Mouse (Mus musculus) gonadal fat pad, adult 2 months (tissue): ENCODE results near the gene Frmd3. TPM values are rescaled to one million over a fixed set of nuclear protein-coding genes. Genes with fewer than 3 reads are reported as not detected.
"Not testable (repeated sequence)": the region's sequence is repeated elsewhere in the genome, so short reads cannot be mapped to it uniquely, and the experiment has no call there.

Experiments
- DNase-seq: peaks from one replicate; pipeline ENCODE4 v3.0.0-alpha.2; 2012; ENCODE audit warnings: low read depth
- polyA plus RNA-seq: library from polyadenylated mRNA; depleted of rRNA; stranded (reverse); fragments of >200 nt; gene quantifications from 2 replicates; pipeline ENCODE4 v1.2.3, GENCODE M21; 2012; rRNA removed

Gene Frmd3
- 0.08 TPM in 1 of 2 replicates, not detected in the other for polyA plus RNA-seq

- no peak for DNase-seq
These were observed at the start of gene Frmd3 for GRCm38 (mm10) chr4:74013211-74014047. Frmd3 (plus strand) TSS chr4:74013442.

DNA sequence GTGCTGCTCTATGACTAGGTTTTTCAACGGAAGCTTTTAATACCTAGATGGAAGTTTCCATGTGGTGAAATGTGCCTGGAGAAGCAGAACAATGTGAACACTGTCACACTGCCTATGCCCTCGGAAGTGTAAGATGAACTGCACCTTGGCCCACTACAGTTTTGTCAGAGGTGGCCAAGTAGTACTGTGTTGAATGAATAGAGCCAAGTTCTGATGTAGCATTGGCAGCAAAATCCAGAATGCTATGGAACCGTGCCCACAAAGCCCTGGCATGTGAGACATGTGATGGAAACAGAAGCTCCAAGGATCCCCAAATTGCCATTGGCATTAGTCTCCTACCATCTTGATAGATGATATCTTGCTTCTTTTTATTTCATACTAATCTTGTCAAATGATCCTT lies 32.8 kb upstream of the Frmd3 start:
- no peak for DNase-seq

GRCm38 (mm10) chr4:74012277-74012676 lies 965 bp upstream of the Frmd3 start:
- no peak for DNase-seq

GRCm38 (mm10) chr4:74012700-74013099 lies 542 bp upstream of the Frmd3 start:
- DNase-seq = no peak

GRCm38 (mm10) chr4:74014048-74014500 lies 832 bp downstream of the Frmd3 start:
- DNase-seq = no peak

GRCm38 (mm10) chr4:74020084-74020483 lies 6.8 kb downstream of the Frmd3 start:
- DNase-seq = no peak

- DNase-seq = no peak
These were observed 30.0 kb downstream of the Frmd3 start for GRCm38 (mm10) chr4:74043226-74043625.

DNA sequence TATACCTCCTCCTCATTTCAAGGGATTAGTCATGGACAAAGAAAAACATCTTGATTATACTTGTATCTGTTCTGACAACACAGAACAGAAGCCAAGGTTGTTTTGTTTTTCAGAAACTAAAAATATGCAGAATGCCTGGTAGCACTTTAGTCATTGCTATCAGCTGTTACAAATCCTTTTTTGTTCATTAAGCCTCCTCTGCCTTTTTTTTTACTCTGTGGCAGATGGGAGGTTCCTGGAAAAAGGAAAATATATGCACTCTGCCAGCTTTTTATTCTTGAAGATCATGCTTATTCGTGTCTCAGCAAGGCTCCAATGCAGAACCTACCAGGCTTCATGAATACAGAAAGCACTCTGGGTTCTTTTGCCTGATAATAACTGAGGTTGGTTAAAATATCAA lies 38.5 kb downstream of the Frmd3 start:
- no peak for DNase-seq

- DNase-seq = no peak
These were observed 63.5 kb downstream of the Frmd3 start for GRCm38 (mm10) chr4:74076727-74077126.

GRCm38 (mm10) chr4:74110816-74111215 lies 97.6 kb downstream of the Frmd3 start:
- no peak for DNase-seq

DNA sequence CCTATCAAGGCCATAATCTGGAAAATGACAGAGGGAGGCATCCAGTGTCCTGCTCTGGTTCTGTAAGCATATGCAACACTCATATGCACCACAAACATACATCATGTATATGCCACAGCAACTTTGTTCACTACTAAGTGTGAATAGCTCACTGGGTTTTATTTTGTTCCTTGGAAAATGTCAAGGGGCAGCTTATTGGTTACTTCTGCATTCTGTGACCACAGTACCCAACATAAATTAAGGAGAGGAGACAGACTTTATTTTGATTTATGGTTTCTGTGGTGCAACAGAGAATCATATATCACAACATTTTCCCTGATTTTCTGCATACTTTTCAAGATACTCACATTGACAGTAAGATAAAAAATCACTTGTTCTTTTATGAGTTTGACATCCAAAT lies 178.3 kb downstream of the Frmd3 start:
- no peak for DNase-seq

GRCm38 (mm10) chr4:74201281-74201811 lies 188.1 kb downstream of the Frmd3 start:
- peak; percentile 79 for DNase-seq

GRCm38 (mm10) chr4:74221780-74222179 lies 208.5 kb downstream of the Frmd3 start:
- not testable (repeated sequence) for DNase-seq

DNA sequence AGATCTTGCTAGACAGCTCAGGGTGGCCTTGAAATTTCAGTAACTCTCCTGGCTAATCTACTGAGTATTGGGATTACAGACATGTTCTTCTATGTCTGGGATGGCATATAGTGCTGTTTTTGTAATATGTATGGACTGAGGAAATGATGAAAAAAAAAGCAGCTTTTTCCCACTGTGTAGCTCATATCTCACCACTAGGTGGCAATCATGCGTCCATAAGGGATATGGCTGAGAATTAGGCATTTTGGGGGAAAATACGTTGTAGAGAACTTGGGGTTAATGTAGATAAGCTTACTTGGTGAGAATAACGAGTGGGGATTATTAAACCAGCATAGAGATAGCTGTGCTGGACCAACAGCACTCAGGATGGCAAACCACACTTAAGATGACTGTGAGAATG lies 209.1 kb downstream of the Frmd3 start:
- DNase-seq = no peak

GRCm38 (mm10) chr4:74224210-74224609 lies 211.0 kb downstream of the Frmd3 start:
- no peak for DNase-seq

- DNase-seq = no peak
These were observed 217.8 kb downstream of the Frmd3 start for GRCm38 (mm10) chr4:74230994-74231393.

- DNase-seq = no peak
These were observed 218.2 kb downstream of the Frmd3 start for GRCm38 (mm10) chr4:74231405-74231804.

DNA sequence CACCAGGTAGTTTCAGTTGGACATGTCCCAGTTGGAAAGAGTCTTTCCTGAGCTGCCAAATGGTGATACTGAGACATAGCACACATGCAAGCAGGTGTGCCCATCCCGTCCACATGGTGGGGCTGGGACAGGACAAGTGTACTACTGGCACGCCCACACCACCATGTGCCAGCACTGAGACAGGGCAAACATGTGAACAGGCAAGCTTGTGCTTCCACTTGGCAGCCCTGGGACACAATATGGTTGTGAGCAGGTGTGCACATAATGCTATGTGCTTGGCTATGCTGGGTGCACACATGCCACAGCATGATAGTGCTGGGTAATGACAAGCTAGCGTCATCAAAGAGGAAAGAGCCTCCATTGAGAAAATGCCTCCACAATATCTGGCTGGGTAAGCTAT lies 220.3 kb downstream of the Frmd3 start:
- no peak for DNase-seq

- no peak for DNase-seq
These were observed 228.9 kb downstream of the Frmd3 start, which contains the start of gene Kdm4c for GRCm38 (mm10) chr4:74242176-74242575. Kdm4c (plus strand) TSS chr4:74242497.
